Mouse (Mus musculus) macrophage (primary cell): ENCODE results near the gene Mia3. TPM values are rescaled to one million over a fixed set of nuclear protein-coding genes. Genes with fewer than 3 reads are reported as not detected.
"Not testable (repeated sequence)": the region's sequence is repeated elsewhere in the genome, so short reads cannot be mapped to it uniquely, and the experiment has no call there.

Source experiments
- H3K27ac ChIP-seq: fragments of 350-480 bp; formaldehyde crosslinking; 2 replicates; pipeline ENCODE4 v1.9.0; 2021
- H3K36me3 ChIP-seq: fragments of 350-480 bp; formaldehyde crosslinking; 2 replicates; pipeline ENCODE4 v1.9.0; 2021; ENCODE audit errors: inconsistent target
- H3K4me3 ChIP-seq: fragments of 350-480 bp; formaldehyde crosslinking; 2 replicates; pipeline ENCODE4 v1.9.0; 2021; ENCODE audit errors: inconsistent target
- H3K79me2 ChIP-seq: fragments of 350-480 bp; formaldehyde crosslinking; 2 replicates; pipeline ENCODE4 v1.9.0; 2021; ENCODE audit errors: inconsistent target
- WGBS: methylation state at CpG from one replicate; pipeline ENCODE4 v1.1.7; 2026; ENCODE audit warnings: inconsistent platforms; ENCODE audit not compliant: missing documents; 5-methylcytosine and 5-hydroxymethylcytosine counted together
- polyA plus RNA-seq: library from polyadenylated mRNA; stranded (reverse); fragments of 250-400 nt; gene quantifications from 3 replicates; pipeline ENCODE4 v1.2.4, GENCODE M21; 2018; ENCODE audit warnings: inconsistent platforms

Mia3 gene
- polyA plus RNA-seq, 1 experiment from 2014 or later = 130 TPM

GRCm38 (mm10) chr1:183312076-183312475, 57.3 kb downstream of the Mia3 start:
- 100% methylated on average over 1 of the region's 2 CpGs for WGBS
- Histone ChIP-seq H3K36me3 (peaks cover 81% of the 10 kb centered on the region), H3K27ac (no peak overlapping the region), H3K79me2 (peaks cover 25% of the 10 kb centered on the region; the same call in 1 of the 2 replicates), H3K4me3 (no peak overlapping the region)

- Histone ChIP-seq H3K36me3 (peaks cover 79% of the 10 kb centered on the region), H3K79me2 (peaks cover 39% of the 10 kb centered on the region)
- not testable (repeated sequence) for H3K27ac ChIP-seq, H3K4me3 ChIP-seq
- 89% methylated on average over 2 of the region's 2 CpGs for WGBS
These were observed 59.8 kb downstream of the Mia3 start for GRCm38 (mm10) chr1:183309601-183310000.

- Histone ChIP-seq H3K79me2 (peaks cover 50% of the 10 kb centered on the region), H3K36me3 (peaks cover 72% of the 10 kb centered on the region), H3K27ac (no peak overlapping the region), H3K4me3 (no peak overlapping the region)
- 95% methylated on average over 1 of the region's 1 CpGs for WGBS
These were observed 60.9 kb downstream of the Mia3 start for GRCm38 (mm10) chr1:183308476-183308875.

- Histone ChIP-seq H3K27ac (no peak overlapping the region), H3K4me3 (no peak overlapping the region), H3K79me2 (peaks cover 60% of the 10 kb centered on the region), H3K36me3 (peaks cover 62% of the 10 kb centered on the region; the same call in 1 of the 2 replicates)
- 64% methylated on average over 3 of the region's 3 CpGs for WGBS
These were observed 61.8 kb downstream of the Mia3 start for GRCm38 (mm10) chr1:183307555-183307954.

- H3K79me2 ChIP-seq = peaks cover 79% of the 10 kb centered on the region
- WGBS = 84% methylated on average over 6 of the region's 6 CpGs
- no peak overlapping the region for H3K4me3 ChIP-seq
- no peaks in the 10 kb centered on the region for H3K36me3 ChIP-seq
- H3K27ac ChIP-seq = no peak overlapping the region
These were observed 70.2 kb downstream of the Mia3 start for GRCm38 (mm10) chr1:183299161-183299560.

GRCm38 (mm10) chr1:183297886-183298489, 71.4 kb downstream of the Mia3 start:
- Histone ChIP-seq H3K36me3 (peaks cover 9% of the 10 kb centered on the region; the same call in 1 of the 2 replicates), H3K4me3 (peak overlapping the region; percentile 51), H3K27ac (peak overlapping the region; percentile 48), H3K79me2 (peaks cover 79% of the 10 kb centered on the region)
- WGBS = 2% methylated on average over 17 of the region's 20 CpGs

GRCm38 (mm10) chr1:183297473-183297885, 71.9 kb downstream of the Mia3 start:
- peak overlapping the region; percentile 51 for H3K4me3 ChIP-seq
- H3K36me3 ChIP-seq = peaks cover 14% of the 10 kb centered on the region; the same call in 1 of the 2 replicates
- H3K27ac ChIP-seq = peak overlapping the region; percentile 48
- under 1% methylated on average over 23 of the region's 30 CpGs for WGBS
- H3K79me2 ChIP-seq = peaks cover 79% of the 10 kb centered on the region

GRCm38 (mm10) chr1:183296877-183297383, 72.4 kb downstream of the Mia3 start, which contains the start of gene Brox:
Gene Brox, minus strand, starts transcription at chr1:183297269.
- 0% methylated on average over 28 of the region's 39 CpGs for WGBS
- Histone ChIP-seq H3K36me3 (peaks cover 17% of the 10 kb centered on the region; the same call in 1 of the 2 replicates), H3K4me3 (peak within 1 kb of the TSS; percentile 52), H3K27ac (peak within 1 kb of the TSS; percentile 66), H3K79me2 (peaks cover 79% of the 10 kb centered on the region)

- Histone ChIP-seq H3K4me3 (peak within 1 kb of the TSS; percentile 52), H3K79me2 (peaks cover 79% of the 10 kb centered on the region), H3K36me3 (peaks cover 22% of the 10 kb centered on the region; the same call in 1 of the 2 replicates), H3K27ac (peak within 1 kb of the TSS; percentile 66)
- WGBS = under 1% methylated on average over 26 of the region's 26 CpGs
These were observed 72.9 kb downstream of the Mia3 start, which contains the start of gene Aida for GRCm38 (mm10) chr1:183296465-183296864. Gene Aida, plus strand, starts transcription at chr1:183296590.

GRCm38 (mm10) chr1:183289576-183289975, 79.8 kb downstream of the Mia3 start:
- Histone ChIP-seq H3K36me3 (peaks cover 89% of the 10 kb centered on the region), H3K79me2 (peaks cover 67% of the 10 kb centered on the region), H3K4me3 (no peak overlapping the region), H3K27ac (no peak overlapping the region)
- WGBS = 93% methylated on average over 4 of the region's 4 CpGs

GRCm38 (mm10) chr1:183288351-183288750, 81.0 kb downstream of the Mia3 start:
- WGBS = 84% methylated on average over 3 of the region's 3 CpGs

More at GRCm38 (mm10) chr1:183288351-183288750, 81.0 kb downstream of the Mia3 start:
- Histone ChIP-seq H3K79me2 (peaks cover 55% of the 10 kb centered on the region), H3K27ac (no peak overlapping the region), H3K36me3 (peaks cover 96% of the 10 kb centered on the region), H3K4me3 (no peak overlapping the region)

Other genes with a start within 250 kb of the Mia3 start
- 6.3 to 10.1 TPM (median 7.8 TPM) in 3 replicates for gene Disp1, start 148.0 kb downstream of the Mia3 start, polyA plus RNA-seq
- gene Aida, start 73.0 kb downstream of the Mia3 start, polyA plus RNA-seq = 74.0 to 110 TPM (median 88.7 TPM) in 3 replicates
- 76.6 to 106 TPM (median 92.2 TPM) in 3 replicates for gene Brox, start 72.3 kb downstream of the Mia3 start, polyA plus RNA-seq
- gene Taf1a, start 19.4 kb upstream of the Mia3 start, polyA plus RNA-seq = 5.1 to 8.3 TPM (median 6.7 TPM) in 3 replicates
- not detected in 3 replicates for gene Hhipl2, start 48.7 kb upstream of the Mia3 start, polyA plus RNA-seq